Mouse (Mus musculus) kidney, postnatal 0 days (tissue): Measurements from ENCODE around the gene Espnl. TPM values are rescaled to one million over a fixed set of nuclear protein-coding genes. Genes with fewer than 3 reads are reported as not detected.

ENCODE experiments used
- ATAC-seq: fragments of 200-750 bp; cut with Nextera tagmentation; replicated peaks from 2 replicates; pipeline ENCODE4 v1.8.0; 2017; ENCODE audit warnings: low read depth, moderate number of reproducible peaks, moderate TSS enrichment, moderate library complexity; ENCODE audit not compliant: low FRiP score
- DNase-seq: peaks from one replicate; pipeline ENCODE4 v3.0.0-alpha.2; 2016; ENCODE audit warnings: low spot score
- H3K27ac ChIP-seq: fragments of 300-500 bp; sonication (generic); 2 replicates; pipeline ENCODE4 v1.5.1; 2014; ENCODE audit warnings: mild to moderate bottlenecking
- H3K27me3 ChIP-seq: fragments of 300-500 bp; sonication (generic); 2 replicates; pipeline ENCODE4 v1.6.1; 2014; ENCODE audit warnings: low read length, mixed read lengths; ENCODE audit not compliant: insufficient read depth
- H3K36me3 ChIP-seq: fragments of 300-500 bp; sonication (generic); 2 replicates; pipeline ENCODE4 v1.6.1; 2014; ENCODE audit warnings: low read length, mixed read lengths; ENCODE audit not compliant: insufficient read depth
- H3K4me1 ChIP-seq: fragments of 300-500 bp; sonication (generic); replicated peaks from 2 replicates; pipeline ENCODE4 v1.6.1; 2014; ENCODE audit warnings: antibody characterized with exemption, low read length, mixed read lengths; ENCODE audit not compliant: insufficient read depth
- H3K4me2 ChIP-seq: fragments of 300-500 bp; sonication (generic); 2 replicates; pipeline ENCODE4 v1.6.1; 2014; ENCODE audit warnings: mild to moderate bottlenecking, low read length, moderate library complexity, mixed read lengths
- H3K4me3 ChIP-seq: fragments of 300-500 bp; sonication (generic); replicated peaks from 2 replicates; pipeline ENCODE4 v1.5.1; 2014; ENCODE audit warnings: low read depth, low read length
- H3K9ac ChIP-seq: fragments of 300-500 bp; sonication (generic); 2 replicates; pipeline ENCODE4 v1.6.1; 2014; ENCODE audit warnings: low read depth, low read length
- H3K9me3 ChIP-seq: fragments of 300-500 bp; sonication (generic); replicated peaks from 2 replicates; pipeline ENCODE4 v1.6.1; 2016; ENCODE audit warnings: low read length, inconsistent platforms, mixed read lengths
- CTCF ChIP-seq: IDR thresholded peaks from 2 replicates; pipeline ENCODE4 v1.5.1; 2016; ENCODE audit warnings: antibody characterized with exemption, low read depth, mild to moderate bottlenecking, moderate library complexity
- WGBS: fragments of 180-500 bp; shearing (Covaris S2); extraction: QIAGEN DNeasy Blood & Tissue Kit; methylation state at CpG from one replicate; pipeline ENCODE4 v1.1.7; 2014; 5-methylcytosine and 5-hydroxymethylcytosine counted together
- polyA plus RNA-seq: library from polyadenylated mRNA; unstranded; fragments of >200 nt; fragmentation: Nextera tagmentation; extraction: Ambion mirVana; gene quantifications from 2 replicates; pipeline ENCODE4 v1.2.1, GENCODE M21; 2015

Espnl gene
- polyA plus RNA-seq, 1 experiment from 2014 or later: 0.05 TPM

DNA sequence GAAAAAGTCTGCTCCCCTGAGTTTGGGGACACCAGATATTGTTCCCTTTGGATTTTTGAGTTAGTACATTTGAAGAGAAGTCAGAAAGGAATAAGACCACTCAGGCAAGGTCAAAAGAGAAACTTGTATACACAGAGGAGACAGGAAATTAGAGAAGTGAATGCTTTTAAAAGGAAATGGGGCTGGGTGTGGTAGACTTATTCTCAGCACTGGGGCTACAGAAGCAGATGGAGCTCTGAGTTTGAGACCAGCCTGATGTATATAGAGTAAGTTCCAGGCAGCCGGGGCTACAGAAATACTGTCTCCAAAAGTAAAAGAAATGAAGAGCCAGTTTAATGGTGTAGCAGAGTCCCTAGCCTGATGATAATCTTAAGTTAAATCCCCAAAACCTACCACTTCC lies 39.3 kb upstream of the Espnl start:
- H3K4me3 ChIP-seq: no peak overlapping the region
- peaks cover 47% of the 10 kb centered on the region for H3K36me3 ChIP-seq
- WGBS: 78% methylated on average over 1 of the region's 1 CpGs
- TF ChIP-seq CTCF: no peak
- no peak overlapping the region for H3K9ac ChIP-seq
- H3K4me1 ChIP-seq: no peaks in the 10 kb centered on the region
- no peak overlapping the region for H3K4me2 ChIP-seq
- no peaks in the 10 kb centered on the region for H3K9me3 ChIP-seq
- no peak overlapping the region for H3K27ac ChIP-seq
- ATAC-seq (no peak), DNase-seq (no peak)
- H3K27me3 ChIP-seq: no peaks in the 10 kb centered on the region

DNA sequence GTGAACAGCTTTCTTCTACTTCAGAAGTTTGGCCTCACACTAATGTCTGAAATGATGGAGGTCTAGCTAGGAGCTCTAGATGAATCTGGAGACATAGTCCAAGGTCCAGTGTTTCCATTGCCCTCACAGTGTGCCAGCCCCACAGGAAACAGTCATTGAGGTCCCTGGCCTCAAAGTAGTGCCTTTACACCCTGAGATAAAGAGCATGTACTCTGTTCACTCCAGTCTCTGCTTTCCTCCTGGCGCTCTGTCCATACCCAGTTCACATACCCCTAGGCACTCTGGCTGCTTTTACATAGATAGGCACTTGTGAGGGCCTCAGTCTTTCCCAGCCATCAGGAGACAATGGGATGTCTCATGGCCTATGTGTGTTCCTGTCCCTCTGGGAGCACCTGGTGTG lies 32.5 kb upstream of the Espnl start:
- 96% methylated on average over 1 of the region's 1 CpGs for WGBS
- DNase-seq: no peak
- no peak for ATAC-seq
- Histone ChIP-seq H3K27ac (no peak overlapping the region), H3K36me3 (peaks cover 24% of the 10 kb centered on the region; the same call in 1 of the 2 replicates), H3K9me3 (no peaks in the 10 kb centered on the region), H3K4me2 (no peak overlapping the region), H3K27me3 (no peaks in the 10 kb centered on the region), H3K4me1 (no peaks in the 10 kb centered on the region), H3K4me3 (no peak overlapping the region), H3K9ac (no peak overlapping the region)
- no peak for TF ChIP-seq CTCF

DNA sequence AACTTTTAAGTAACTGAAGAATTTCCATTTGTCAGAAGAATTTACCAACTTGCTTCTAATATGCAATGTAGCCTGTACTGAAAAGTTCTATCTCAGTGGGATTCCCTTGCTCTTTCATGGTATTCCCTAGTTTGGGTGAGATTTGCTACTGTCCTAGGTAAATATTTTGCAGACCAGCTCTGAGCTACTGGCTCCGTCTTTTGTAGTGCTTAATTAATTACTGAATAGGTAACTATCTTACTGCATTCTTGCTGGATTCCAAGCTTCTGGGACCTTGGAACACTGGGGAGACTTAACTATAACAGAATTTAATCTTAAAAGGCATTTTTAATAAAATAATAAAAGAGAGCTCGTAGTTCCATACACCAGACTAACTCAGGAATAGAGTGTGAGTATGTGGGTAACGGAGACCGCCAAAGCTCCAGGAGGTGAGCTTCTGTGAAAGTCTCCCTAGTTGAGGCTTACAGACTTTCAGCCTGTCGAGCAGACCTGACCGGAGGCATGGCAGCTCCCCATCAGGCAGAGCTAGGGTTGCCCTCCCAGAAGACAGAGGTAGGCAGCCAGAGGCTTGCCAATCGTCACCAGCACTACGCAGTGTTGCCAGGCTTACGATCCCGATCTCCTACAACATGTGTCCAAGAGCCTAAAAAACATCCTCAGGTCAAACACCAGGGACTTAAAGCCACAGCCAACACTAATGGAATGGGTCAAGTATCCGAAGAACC lies 29.6 kb upstream of the Espnl start:
- DNase-seq (no peak), ATAC-seq (no peak)
- Histone ChIP-seq H3K4me2 (no peak overlapping the region), H3K4me3 (no peak overlapping the region), H3K27ac (peak overlapping the region; percentile 56; the same call in 1 of the 2 replicates), H3K4me1 (no peaks in the 10 kb centered on the region), H3K27me3 (no peaks in the 10 kb centered on the region), H3K9me3 (no peaks in the 10 kb centered on the region), H3K9ac (no peak overlapping the region), H3K36me3 (0 out of 2 replicates have a peak, but pooled peaks cover 6% of the 10 kb centered on the region)
- WGBS: 85% methylated on average over 11 of the region's 11 CpGs
- TF ChIP-seq CTCF: no peak

DNA sequence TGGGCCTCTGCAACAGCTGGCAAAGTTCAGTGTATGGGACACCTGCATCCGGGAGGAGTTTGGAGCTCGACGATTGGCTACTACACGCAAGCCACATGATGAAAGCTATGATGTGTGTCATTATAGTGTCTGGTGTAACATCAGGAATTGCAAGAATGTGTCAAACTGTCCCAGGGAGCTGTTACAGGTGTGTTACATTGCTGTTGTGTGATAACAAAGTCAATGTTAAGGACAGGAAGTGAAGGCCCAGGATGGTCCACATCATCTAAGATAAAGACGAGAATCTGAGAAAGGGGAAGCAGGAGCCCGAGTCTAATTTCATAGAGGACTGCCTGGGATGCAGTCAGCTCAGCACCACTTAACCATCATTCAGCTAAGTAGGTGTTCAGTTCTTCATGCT lies 26.3 kb upstream of the Espnl start:
- H3K9me3 ChIP-seq: no peaks in the 10 kb centered on the region
- H3K4me1 ChIP-seq: 0 out of 2 replicates have a peak, but pooled peaks cover 9% of the 10 kb centered on the region
- H3K9ac ChIP-seq: no peak overlapping the region
- 0 out of 2 replicates have a peak, but pooled peaks cover 3% of the 10 kb centered on the region for H3K36me3 ChIP-seq
- no peak overlapping the region for H3K4me3 ChIP-seq
- no peak for ATAC-seq
- TF ChIP-seq CTCF: no peak
- DNase-seq: no peak
- no peak overlapping the region for H3K4me2 ChIP-seq
- H3K27me3 ChIP-seq: no peaks in the 10 kb centered on the region
- no peak overlapping the region for H3K27ac ChIP-seq
- 92% methylated on average over 6 of the region's 6 CpGs for WGBS

DNA sequence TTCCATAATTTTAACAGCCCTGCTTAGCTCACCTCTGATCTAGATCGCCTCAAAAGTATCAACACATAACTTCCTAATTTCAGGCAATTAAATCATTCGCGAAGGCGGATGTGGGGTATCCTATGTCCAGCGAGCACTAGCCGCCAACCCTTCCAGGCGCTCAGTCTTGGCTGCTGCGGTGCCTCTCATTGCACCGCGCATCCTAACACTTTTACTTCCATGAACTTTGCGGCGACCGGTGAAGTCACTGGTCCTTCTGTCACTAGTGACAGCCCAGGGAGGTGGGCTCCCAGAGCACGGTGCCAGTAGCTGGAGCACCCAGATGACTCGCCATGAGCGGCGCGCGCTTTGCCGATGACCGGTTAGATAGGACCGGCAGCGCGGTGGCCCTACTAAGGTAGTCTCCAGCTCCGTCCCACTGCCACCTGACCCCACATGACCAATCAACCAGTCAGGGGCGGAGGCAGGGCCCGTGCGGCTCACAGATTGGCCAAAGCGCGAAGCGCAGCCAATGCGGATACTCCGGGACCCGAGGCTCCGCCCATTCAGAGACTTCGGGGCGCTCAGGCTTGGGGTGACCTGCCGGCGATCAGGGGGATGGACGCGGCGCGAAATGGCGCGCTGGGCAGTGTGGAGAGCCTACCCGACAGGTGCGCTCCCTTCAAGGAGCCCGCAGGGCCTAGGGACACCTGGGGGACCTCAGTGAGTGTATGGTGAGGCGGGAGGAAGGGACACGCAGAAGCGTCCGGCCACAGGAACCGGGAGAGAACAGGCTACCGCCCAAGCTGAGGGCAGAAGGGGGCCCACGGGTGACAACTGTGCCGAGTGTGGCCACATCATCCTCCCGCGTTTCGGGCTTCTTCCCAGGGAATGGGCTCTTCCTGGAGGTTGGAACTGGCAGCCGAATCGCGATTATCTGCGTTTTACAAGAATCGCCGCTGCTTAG lies 23.8 kb upstream of the Espnl start, which contains the start of gene Scly:
TSS of gene Scly (plus strand) at position 540 of the 946 bp plus-strand sequence.
- TF ChIP-seq CTCF: no peak
- Histone ChIP-seq H3K4me3 (peak within 1 kb of the TSS; percentile 63), H3K9me3 (no peaks in the 10 kb centered on the region), H3K4me1 (0 out of 2 replicates have a peak, but pooled peaks cover 14% of the 10 kb centered on the region), H3K27me3 (no peaks in the 10 kb centered on the region), H3K4me2 (peak within 1 kb of the TSS; percentile 67), H3K27ac (peak within 1 kb of the TSS; percentile 47; the same call in 1 of the 2 replicates), H3K36me3 (0 out of 2 replicates have a peak, but pooled peaks cover 2% of the 10 kb centered on the region), H3K9ac (peak within 1 kb of the TSS; percentile 65)
- ATAC-seq (peak; percentile 95), DNase-seq (peak; percentile 94)
- under 1% methylated on average over 63 of the region's 65 CpGs for WGBS

DNA sequence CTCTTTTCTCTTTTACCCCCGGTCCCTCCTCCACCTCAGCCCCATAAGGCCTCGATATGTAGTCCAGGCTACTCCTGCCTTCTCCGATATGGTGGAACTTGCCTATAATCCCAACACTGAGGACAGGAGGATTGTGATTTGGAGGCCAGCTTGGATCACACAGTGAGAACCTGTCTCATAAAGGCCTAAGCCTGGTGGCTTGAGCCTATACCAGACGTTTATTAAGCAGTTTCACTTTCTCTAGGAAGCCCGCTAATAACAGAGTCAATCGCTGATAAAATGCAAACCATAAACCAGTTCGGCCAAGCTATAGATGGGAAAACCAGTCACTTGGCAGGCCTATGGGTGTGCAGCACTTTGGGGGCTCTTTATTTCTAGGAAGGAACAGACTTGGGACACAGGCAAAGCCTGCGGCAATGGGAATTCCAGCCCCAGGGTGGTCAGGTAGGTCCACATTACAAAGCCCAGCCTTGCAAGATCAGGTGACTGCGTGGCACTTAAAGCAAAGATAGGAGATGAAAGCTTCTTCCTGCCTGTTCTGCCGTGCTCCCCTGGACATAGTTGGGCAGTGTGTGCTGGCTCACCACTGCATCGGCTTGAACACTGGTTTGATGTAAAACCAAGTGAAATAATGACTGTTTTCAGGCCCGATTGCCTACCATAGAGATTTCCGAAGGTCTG lies 22.7 kb upstream of the Espnl start:
- DNase-seq (no peak), ATAC-seq (no peak)
- 78% methylated on average over 13 of the region's 13 CpGs for WGBS
- Histone ChIP-seq H3K27ac (peak overlapping the region; percentile 47; the same call in 1 of the 2 replicates), H3K9me3 (no peaks in the 10 kb centered on the region), H3K36me3 (0 out of 2 replicates have a peak, but pooled peaks cover 2% of the 10 kb centered on the region), H3K9ac (peak overlapping the region; percentile 65), H3K27me3 (no peaks in the 10 kb centered on the region), H3K4me1 (0 out of 2 replicates have a peak, but pooled peaks cover 14% of the 10 kb centered on the region), H3K4me3 (peak overlapping the region; percentile 63), H3K4me2 (peak overlapping the region; percentile 67)
- no peak for TF ChIP-seq CTCF
